Mouse (Mus musculus) cerebellum, postnatal 36 days (tissue): Measurements from ENCODE around the gene Nomo1.

Experiments
- DNase-seq, 2 experiments: peaks; one replicate each; pipeline ENCODE4 v3.0.0; 2021 to 2022; ENCODE audit warnings: mixed read lengths in 2 of 2

Nomo1 gene

DNA sequence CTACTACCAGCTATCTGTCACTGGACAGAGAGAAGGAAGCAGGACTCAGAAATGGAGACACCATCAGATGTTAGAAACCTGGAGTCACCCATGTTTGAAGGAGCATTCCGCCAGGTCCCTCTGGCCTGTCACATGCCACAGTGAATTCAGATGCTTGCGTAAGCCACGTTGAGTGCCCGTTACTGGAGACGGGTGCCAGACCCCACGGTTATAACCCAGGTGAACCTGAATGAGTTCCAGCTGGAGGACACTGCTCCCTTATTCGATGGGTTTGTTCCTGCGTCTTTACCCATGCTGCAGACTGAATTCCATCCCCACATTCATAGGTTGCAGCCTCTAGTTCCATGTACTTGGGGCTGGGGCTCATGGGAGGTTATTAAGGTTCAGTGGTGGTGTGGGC is 70.3 kb downstream of the Nomo1 start:
- peak in 1 of 2 experiments; percentile 19 for DNase-seq

GRCm38 (mm10) chr7:46104256-46104915 is 70.9 kb downstream of the Nomo1 start:
- DNase-seq: peak; percentile 72

- DNase-seq: peak; percentile 44
Measured at GRCm38 (mm10) chr7:46105484-46105883, 72.0 kb downstream of the Nomo1 start.

- DNase-seq: no peak
Measured at GRCm38 (mm10) chr7:46110079-46110478, 76.6 kb downstream of the Nomo1 start.

GRCm38 (mm10) chr7:46111212-46111817 is 77.8 kb downstream of the Nomo1 start:
- DNase-seq: no peak

- no peak for DNase-seq
Measured at GRCm38 (mm10) chr7:46111938-46112337, 78.4 kb downstream of the Nomo1 start.

DNA sequence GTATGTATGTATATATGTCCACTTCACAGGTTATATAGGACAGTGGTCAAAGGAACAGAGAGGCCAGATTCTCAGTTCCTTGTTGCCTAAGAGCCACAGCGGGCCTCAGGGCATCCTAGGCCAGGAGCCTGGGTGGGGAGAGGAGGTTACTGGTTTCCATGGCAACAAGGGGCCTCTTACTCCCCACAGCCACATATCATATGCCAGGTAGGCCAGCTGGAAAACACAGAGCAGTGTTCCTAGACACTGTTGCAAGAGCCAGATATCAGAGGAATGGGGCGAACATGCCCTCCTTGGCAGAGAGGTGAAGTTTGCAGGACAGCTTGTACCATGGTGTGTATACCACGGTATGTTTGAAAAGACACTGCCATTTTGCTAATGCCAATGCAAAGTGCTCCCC is 79.9 kb downstream of the Nomo1 start:
- DNase-seq: peak in 1 of 2 experiments; percentile 33

DNA sequence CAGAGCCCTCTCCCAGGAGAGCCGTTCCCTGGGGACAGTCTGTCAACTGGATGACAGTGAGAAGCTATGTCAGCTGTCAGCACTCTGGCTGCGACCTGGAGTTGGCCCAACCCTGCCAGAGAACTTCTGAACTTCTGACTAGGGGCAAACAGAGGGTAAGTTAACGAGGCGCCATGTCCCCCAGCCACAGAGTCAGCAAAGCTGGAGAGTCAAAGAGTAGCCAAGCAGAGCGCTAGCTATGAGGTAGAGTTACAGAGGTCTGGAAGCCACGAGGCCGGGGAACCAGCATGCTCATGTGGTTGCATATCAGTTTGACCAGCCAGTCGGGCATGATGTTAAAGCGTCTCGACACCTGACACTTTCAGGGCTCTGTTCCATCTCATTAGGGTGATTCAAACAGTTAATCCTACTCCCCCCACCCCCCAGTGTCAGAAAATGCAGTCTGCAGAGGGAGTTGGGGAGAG is 82.7 kb downstream of the Nomo1 start:
- no peak for DNase-seq

GRCm38 (mm10) chr7:46117035-46117434 is 83.5 kb downstream of the Nomo1 start:
- DNase-seq: no peak

DNA sequence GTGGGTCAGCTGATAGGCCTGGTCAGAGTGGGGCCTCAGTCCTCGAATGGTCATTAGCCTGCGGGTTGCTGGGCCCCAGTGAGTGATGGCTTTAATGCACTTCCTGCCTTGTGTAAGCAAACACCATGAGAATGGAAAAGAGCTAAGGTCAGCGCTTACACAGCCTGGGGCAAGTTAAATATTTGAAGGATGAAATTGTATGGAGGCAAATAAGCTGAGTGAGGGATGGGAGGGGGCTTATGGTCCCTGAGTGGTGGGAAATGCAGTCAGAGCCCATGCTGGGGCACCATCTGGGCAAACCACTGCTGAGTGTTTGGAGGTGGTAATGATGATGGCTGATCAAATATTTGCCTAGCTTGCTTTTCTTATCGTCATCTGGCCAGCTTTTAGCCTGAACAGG is 89.5 kb downstream of the Nomo1 start:
- no peak for DNase-seq

GRCm38 (mm10) chr7:46124460-46124859 is 91.0 kb downstream of the Nomo1 start:
- DNase-seq: no peak

- no peak for DNase-seq
Measured at GRCm38 (mm10) chr7:46125340-46125739, 91.8 kb downstream of the Nomo1 start.

DNA sequence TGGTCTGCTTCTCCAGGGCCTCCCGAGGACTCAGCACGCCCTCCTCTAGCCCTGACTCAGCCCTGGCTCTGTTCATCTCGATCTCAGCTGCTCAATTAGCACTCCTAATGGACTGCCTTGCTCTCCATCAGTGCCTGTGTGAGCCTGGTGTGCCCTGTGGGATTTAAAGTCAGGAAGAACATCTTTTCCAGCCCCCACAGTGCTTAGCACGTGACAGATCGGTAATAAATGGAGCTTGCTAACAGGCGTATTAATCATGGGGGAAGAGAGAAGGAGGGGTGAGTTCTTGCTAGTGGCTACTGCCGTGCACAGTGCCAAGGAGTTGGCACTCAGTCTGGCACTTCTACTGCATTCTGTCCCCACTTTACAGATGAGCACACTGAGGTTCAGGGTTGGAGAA is 94.7 kb downstream of the Nomo1 start:
- no peak for DNase-seq

GRCm38 (mm10) chr7:46129463-46130179 is 96.1 kb downstream of the Nomo1 start:
- no peak for DNase-seq

DNA sequence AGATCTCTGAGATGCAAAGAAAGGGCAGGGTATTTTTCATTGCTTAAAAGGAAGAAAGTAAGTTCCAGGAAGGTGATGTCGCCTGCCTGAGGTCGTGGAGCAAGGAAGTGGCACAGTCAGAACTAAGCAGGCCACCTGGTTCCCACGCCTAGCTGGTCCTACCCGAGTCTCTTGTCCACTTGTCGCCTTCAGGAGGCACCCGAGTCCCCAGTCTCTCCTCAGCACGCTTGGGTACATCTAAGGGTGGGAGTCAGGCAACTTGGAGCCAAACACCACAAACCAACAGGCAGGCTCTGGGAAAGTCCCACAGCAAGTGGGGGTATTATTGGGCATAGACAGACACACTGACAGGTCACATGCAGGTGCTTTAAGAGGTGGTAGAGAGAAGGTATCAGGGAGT is 97.2 kb downstream of the Nomo1 start:
- DNase-seq: no peak

GRCm38 (mm10) chr7:46131266-46131665 is 97.8 kb downstream of the Nomo1 start:
- peak; percentile 49 to 61 for DNase-seq

GRCm38 (mm10) chr7:46131806-46132205 is 98.3 kb downstream of the Nomo1 start:
- peak; percentile 64 to 69 for DNase-seq

DNA sequence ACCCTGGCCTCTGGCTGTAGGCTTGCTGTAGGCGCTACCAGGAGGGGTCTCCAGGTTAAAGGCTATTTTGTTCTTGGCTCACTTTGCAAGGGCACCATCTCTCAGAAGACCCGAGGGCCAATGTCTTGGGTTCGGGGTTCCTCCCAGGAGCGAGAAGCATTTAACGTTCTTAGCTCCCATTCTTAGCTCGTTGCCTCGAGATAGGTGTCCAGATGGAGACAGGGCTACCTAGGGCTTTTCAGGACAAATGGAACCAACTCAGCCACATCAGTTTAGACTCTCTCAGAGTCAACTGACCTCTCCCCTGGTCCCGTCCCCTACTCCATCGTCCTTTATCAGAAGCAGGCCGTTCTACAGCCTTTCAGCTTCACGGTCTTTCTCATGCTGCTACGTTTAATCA is 98.7 kb downstream of the Nomo1 start:
- DNase-seq: no peak
